In genomic region chr17:63863647-63864149, GRCm38 (mm10) we compare ENCODE assay signal across 8 mouse cellular contexts. TPM values are rescaled to one million over a fixed set of nuclear protein-coding genes. Genes with fewer than 3 reads are reported as not detected.
A peak's percentile ranks its signal among the peaks of the same experiment; 100 is the strongest.
DNase-seq lines count a peak whose midpoint lies in the region; ATAC-seq lines count a peak whose summit lies in the region.

Gene A930002H24Rik, minus strand, starts transcription at chr17:63863791.

- no peaks in the 10 kb centered on the region for H3K9me3 ChIP-seq in heart, embryonic 14.5 days (ENCODE audit: control insufficient read depth, low read length)
- no peaks in the 10 kb centered on the region for H3K9me3 ChIP-seq in liver, embryonic 13.5 days (replicated peaks)
- no peaks in the 10 kb centered on the region for H3K9me3 ChIP-seq in stomach, embryonic 16.5 days (replicated peaks; ENCODE audit: control insufficient read depth, low read length)

- no peaks in the 10 kb centered on the region for H3K36me3 ChIP-seq in heart, embryonic 14.5 days (ENCODE audit: control insufficient read depth, insufficient read depth, low read length)
- no peaks in the 10 kb centered on the region for H3K36me3 ChIP-seq in liver, embryonic 13.5 days
- no peaks in the 10 kb centered on the region for H3K36me3 ChIP-seq in stomach, embryonic 16.5 days (ENCODE audit: control insufficient read depth, insufficient read depth, low read length)

- H3K4me3 ChIP-seq in heart, embryonic 14.5 days (ENCODE audit: control insufficient read depth in 1 of 2, insufficient read depth in 1 of 2, low read depth in 1 of 2, low read length in 2 of 2): peak within 1 kb of the TSS; percentile 91 to 94
- H3K4me3 ChIP-seq in liver, embryonic 13.5 days (replicated peaks): peak within 1 kb of the TSS; percentile 94
- peak within 1 kb of the TSS; percentile 96 for H3K4me3 ChIP-seq in stomach, embryonic 16.5 days (replicated peaks; ENCODE audit: low read length)

- WGBS in heart, embryonic 14.5 days: under 1% methylated on average over 55 of the region's 55 CpGs
- under 1% methylated on average over 55 of the region's 55 CpGs for WGBS in liver, embryonic 13.5 days (ENCODE audit: insufficient replicate concordance)
- WGBS in stomach, embryonic 16.5 days: 0% methylated on average over 55 of the region's 55 CpGs

- ATAC-seq in erythroid progenitor cell, adult 5-6 weeks (replicated peaks; ENCODE audit: low FRiP score, poor library complexity, severe bottlenecking): peak; percentile 100
- ATAC-seq in heart, embryonic 14.5 days (ENCODE audit: insufficient number of reproducible peaks, insufficient read depth, low FRiP score, low read depth): peak; percentile 99
- ATAC-seq in liver, embryonic 13.5 days (ENCODE audit: low read depth): peak; percentile 99
- peak; percentile 100 for ATAC-seq in stomach, embryonic 16.5 days (ENCODE audit: insufficient read depth, low FRiP score)

- H3K27me3 ChIP-seq in heart, embryonic 14.5 days (ENCODE audit: control insufficient read depth, insufficient read depth, low read length): no peaks in the 10 kb centered on the region
- H3K27me3 ChIP-seq in liver, embryonic 13.5 days: peaks cover 4% of the 10 kb centered on the region; the same call in 1 of the 2 replicates
- no peaks in the 10 kb centered on the region for H3K27me3 ChIP-seq in stomach, embryonic 16.5 days (ENCODE audit: control insufficient read depth, insufficient read depth, low read length)

- peak within 1 kb of the TSS; percentile 79 for H3K4me2 ChIP-seq in heart, embryonic 14.5 days (ENCODE audit: low read length)
- peak within 1 kb of the TSS; percentile 99 for H3K4me2 ChIP-seq in liver, embryonic 13.5 days
- H3K4me2 ChIP-seq in stomach, embryonic 16.5 days (ENCODE audit: low read depth, low read length): peak within 1 kb of the TSS; percentile 95

- H3K4me1 ChIP-seq in heart, embryonic 14.5 days (ENCODE audit: control insufficient read depth in 2 of 2, insufficient read depth in 2 of 2, low read length in 2 of 2): peaks cover 2 to 19% of the 10 kb centered on the region in 2 experiments; a peak in 3 of 4 replicates
- H3K4me1 ChIP-seq in liver, embryonic 13.5 days (replicated peaks): peaks cover 25% of the 10 kb centered on the region
- peaks cover 10% of the 10 kb centered on the region; the same call in 1 of the 2 replicates for H3K4me1 ChIP-seq in stomach, embryonic 16.5 days (ENCODE audit: control insufficient read depth, insufficient read depth, low read length)

- peak; percentile 81 for DNase-seq in CD4-positive helper T cell, adult 2 months (ENCODE audit: low read depth, low spot score)
- DNase-seq in brain, embryonic 18.5 days (ENCODE audit: low read depth, low spot score): peak; percentile 96
- peak; percentile 99 for DNase-seq in kidney, postnatal 14 days
- DNase-seq in liver, embryonic 13.5 days: peak; percentile 99
- DNase-seq in neural tube, embryonic 10.5 days (ENCODE audit: extremely low spot score, low spot score): peak; percentile 96

- H3K27ac ChIP-seq in heart, embryonic 14.5 days (replicated peaks in 1 of 2; ENCODE audit: control insufficient read depth in 1 of 2, insufficient read depth in 1 of 2, low read depth in 2 of 2, low read length in 2 of 2): peak within 1 kb of the TSS; percentile 78 to 80
- H3K27ac ChIP-seq in liver, embryonic 13.5 days: peak within 1 kb of the TSS; percentile 70
- H3K27ac ChIP-seq in stomach, embryonic 16.5 days (ENCODE audit: low read length): peak within 1 kb of the TSS; percentile 86

- peak within 1 kb of the TSS; percentile 93 for H3K9ac ChIP-seq in heart, embryonic 14.5 days (ENCODE audit: low read length)
- H3K9ac ChIP-seq in liver, embryonic 13.5 days: peak within 1 kb of the TSS; percentile 89
- peak within 1 kb of the TSS; percentile 92 for H3K9ac ChIP-seq in stomach, embryonic 16.5 days (ENCODE audit: low read length)

RNA-seq across cellular contexts. Expression of gene A930002H24Rik, which starts in this region (rescaled TPM):
- not detected in 2 replicates for total RNA-seq in erythroid progenitor cell, adult 5-6 weeks (2015; ENCODE audit: low replicate concordance)
- not detected in 2 replicates for total RNA-seq in erythroid progenitor cell, adult 5-6 weeks (2017; ENCODE audit: low replicate concordance)
- 3.3 and 3.6 TPM in 2 replicates for polyA plus RNA-seq in heart, embryonic 14.5 days (2014; fragmentation: Nextera tagmentation; extraction: Ambion mirVana)
- 0.67 and 0.83 TPM in 2 replicates for polyA plus RNA-seq in liver, embryonic 13.5 days (2015; fragmentation: Nextera tagmentation; extraction: Ambion mirVana)
- polyA plus RNA-seq in stomach, embryonic 16.5 days (2015; fragmentation: Nextera tagmentation; extraction: Ambion mirVana): 1.4 and 2.5 TPM in 2 replicates

Comparison
In these comparisons a context has a peak if more than half of its experiments do, and no peak if none do; other contexts are left out.
1. Peak in every context shown above with its lines: DNase-seq, ATAC-seq, H3K4me3 ChIP-seq and H3K27ac ChIP-seq.
2. Peak in ATAC-seq in erythroid progenitor cell, adult 5-6 weeks; RNA of the gene not detected or under 1 TPM.
3. Peak in DNase-seq, ATAC-seq, H3K4me3 ChIP-seq, H3K27ac ChIP-seq, H3K9ac ChIP-seq and H3K4me2 ChIP-seq in liver, embryonic 13.5 days; RNA of the gene not detected or under 1 TPM.